Mouse (Mus musculus): ENCODE measurements around the gene 2300009A05Rik.
A peak's percentile ranks its signal among the peaks of the same experiment; 100 is the strongest.

The 2300009A05Rik gene

GRCm38 (mm10) chr9:63398611-63399462 lies at the start of gene 2300009A05Rik:
2300009A05Rik (minus strand) TSS chr9:63399246.
- peak; percentile 83 for DNase-seq (ENCODE audit: low read depth, low spot score)

GRCm38 (mm10) chr9:63443695-63444094 lies 44.6 kb upstream of the 2300009A05Rik start:
- no peak for DNase-seq (ENCODE audit: low read depth, low spot score)

- no peak for DNase-seq (ENCODE audit: low read depth, low spot score)
Measured at GRCm38 (mm10) chr9:63430652-63431051, 31.6 kb upstream of the 2300009A05Rik start.

- DNase-seq (ENCODE audit: low read depth, low spot score) = peak; percentile 31
Measured at GRCm38 (mm10) chr9:63421096-63421736, 22.2 kb upstream of the 2300009A05Rik start.

- DNase-seq (ENCODE audit: low read depth, low spot score) = no peak
Measured at GRCm38 (mm10) chr9:63420396-63420795, 21.4 kb upstream of the 2300009A05Rik start.

- no peak for DNase-seq (ENCODE audit: low read depth, low spot score)
Measured at GRCm38 (mm10) chr9:63400176-63400575, 1.1 kb upstream of the 2300009A05Rik start.

- DNase-seq (ENCODE audit: low read depth, low spot score) = no peak
Measured at GRCm38 (mm10) chr9:63399463-63399815, 393 bp upstream of the 2300009A05Rik start.

- DNase-seq (ENCODE audit: low read depth, low spot score) = no peak
Measured at GRCm38 (mm10) chr9:63395612-63396011, 3.4 kb downstream of the 2300009A05Rik start.

- DNase-seq (ENCODE audit: low read depth, low spot score) = no peak
Measured at GRCm38 (mm10) chr9:63391307-63391706, 7.7 kb downstream of the 2300009A05Rik start.

- no peak for DNase-seq (ENCODE audit: low read depth, low spot score)
Measured at GRCm38 (mm10) chr9:63382761-63383160, 16.3 kb downstream of the 2300009A05Rik start.

GRCm38 (mm10) chr9:63380326-63380725 lies 18.7 kb downstream of the 2300009A05Rik start:
- DNase-seq (ENCODE audit: low read depth, low spot score) = no peak

- DNase-seq (ENCODE audit: low read depth, low spot score) = no peak
Measured at GRCm38 (mm10) chr9:63378174-63378573, 20.9 kb downstream of the 2300009A05Rik start.

GRCm38 (mm10) chr9:63377270-63378142 lies 21.5 kb downstream of the 2300009A05Rik start, which contains the start of gene Map2k5:
Map2k5 (minus strand) TSS chr9:63377902.
- peak; percentile 78 for DNase-seq (ENCODE audit: low read depth, low spot score)

GRCm38 (mm10) chr9:63373315-63373714 lies 25.7 kb downstream of the 2300009A05Rik start:
- DNase-seq (ENCODE audit: low read depth, low spot score) = no peak

GRCm38 (mm10) chr9:63372541-63372940 lies 26.5 kb downstream of the 2300009A05Rik start:
- DNase-seq (ENCODE audit: low read depth, low spot score) = no peak

- DNase-seq (ENCODE audit: low read depth, low spot score) = no peak
Measured at GRCm38 (mm10) chr9:63360410-63360809, 38.6 kb downstream of the 2300009A05Rik start.

- no peak for DNase-seq (ENCODE audit: low read depth, low spot score)
Measured at GRCm38 (mm10) chr9:63359016-63359415, 40.0 kb downstream of the 2300009A05Rik start.

GRCm38 (mm10) chr9:63356721-63357120 lies 42.3 kb downstream of the 2300009A05Rik start:
- no peak for DNase-seq (ENCODE audit: low read depth, low spot score)

GRCm38 (mm10) chr9:63356278-63356677 lies 42.8 kb downstream of the 2300009A05Rik start:
- no peak for DNase-seq (ENCODE audit: low read depth, low spot score)

GRCm38 (mm10) chr9:63354168-63354567 lies 44.9 kb downstream of the 2300009A05Rik start:
- no peak for DNase-seq (ENCODE audit: low read depth, low spot score)

- DNase-seq (ENCODE audit: low read depth, low spot score) = no peak
Measured at GRCm38 (mm10) chr9:63350030-63350429, 49.0 kb downstream of the 2300009A05Rik start.

GRCm38 (mm10) chr9:63349241-63349640 lies 49.8 kb downstream of the 2300009A05Rik start:
- no peak for DNase-seq (ENCODE audit: low read depth, low spot score)

Data from forelimb bud, embryonic 11.5 days (tissue).